Mouse (Mus musculus): ENCODE measurements around the gene Olfr724.
"Not testable (repeated sequence)": the region's sequence is repeated elsewhere in the genome, so short reads cannot be mapped to it uniquely, and the experiment has no call there.

The Olfr724 gene

DNA sequence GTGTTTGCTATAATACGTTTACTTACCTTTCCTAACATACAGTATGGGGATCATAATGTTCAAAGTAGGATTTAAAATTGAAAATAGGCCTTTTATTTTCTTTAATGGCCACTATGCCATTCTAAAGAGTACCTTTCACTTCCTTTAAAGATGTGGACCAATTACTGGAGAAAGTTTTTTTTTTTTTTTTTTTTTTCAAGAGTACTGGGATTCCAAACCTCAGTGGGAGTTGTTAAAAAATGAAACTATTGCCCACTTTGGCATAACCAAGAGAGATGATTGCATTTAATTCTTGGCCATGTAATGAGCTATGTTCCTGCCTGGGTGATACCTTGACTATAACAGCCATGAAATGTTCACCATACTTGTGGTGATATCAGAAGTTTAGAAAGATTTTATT, at the start of gene Olfr724:
TSS of gene Olfr724 (minus strand) at position 101 of the 400 bp plus-strand sequence.
- DNase-seq (ENCODE audit: low read depth, low spot score) = not testable (repeated sequence)

DNA sequence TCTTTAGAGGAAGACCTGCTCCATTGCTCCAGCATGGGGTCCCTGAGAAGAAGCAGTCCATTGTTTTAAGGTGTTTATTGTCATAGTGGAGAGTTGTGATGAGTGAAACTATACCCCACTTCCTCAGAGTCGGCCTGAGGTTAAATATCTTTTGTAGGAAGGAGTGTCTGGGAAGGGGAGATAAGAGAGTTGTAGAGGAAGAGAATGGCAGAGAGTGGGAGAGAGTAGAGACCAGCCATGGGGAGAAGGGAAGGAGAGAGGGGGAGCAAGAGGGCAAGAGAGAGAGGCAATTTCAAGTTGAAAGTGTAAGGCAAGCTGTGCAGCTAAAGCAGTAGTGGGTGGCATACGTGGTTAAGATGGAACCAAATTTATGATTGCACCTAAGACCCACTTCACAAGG, 7.2 kb downstream of the Olfr724 start:
- no peak for DNase-seq (ENCODE audit: low read depth, low spot score)

DNA sequence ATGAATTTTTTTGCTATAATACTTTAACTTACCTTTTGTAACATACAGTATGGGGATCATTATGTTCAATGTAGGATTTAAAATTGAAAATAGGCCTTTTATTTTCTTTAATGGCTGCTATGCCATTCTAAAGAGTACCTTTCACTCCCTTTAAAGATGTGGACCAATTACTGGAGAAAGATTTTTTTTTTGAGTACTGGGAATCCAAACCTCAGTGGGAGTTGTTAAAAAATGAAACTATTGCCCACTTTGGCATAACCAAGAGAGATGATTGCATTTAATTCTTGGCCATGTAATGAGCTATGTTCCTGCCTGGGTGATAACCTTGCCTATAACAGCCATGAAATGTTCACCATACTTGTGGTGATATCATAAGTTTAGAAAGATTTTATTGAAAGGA, 31.4 kb downstream of the Olfr724 start, which contains the start of gene Olfr723:
TSS of gene Olfr723 (minus strand) at position 101 of the 400 bp plus-strand sequence.
- not testable (repeated sequence) for DNase-seq (ENCODE audit: low read depth, low spot score)

Measured in skeletal muscle tissue, adult 2 months (tissue).